Mouse (Mus musculus) erythroblast, embryonic 14.5 days (primary cell): ENCODE results near the gene Dock3.

Source experiments
- GATA1 ChIP-seq: IDR thresholded peaks from 2 replicates; pipeline ENCODE4 v1.6.1; 2012; ENCODE audit warnings: low read length, inconsistent platforms, mixed read lengths
- TAL1 ChIP-seq: IDR thresholded peaks from 3 replicates; pipeline ENCODE4 v1.6.1; 2012; ENCODE audit warnings: low read length, inconsistent platforms, mixed read lengths

- TF ChIP-seq GATA1 (no peak), TAL1 (no peak)
These were observed 339.7 kb downstream of the Dock3 start, which contains the start of gene Manf for GRCm38 (mm10) chr9:106891829-106892551.
